Mouse (Mus musculus): ENCODE results near the gene Tmem238l. TPM values are rescaled to one million over a fixed set of nuclear protein-coding genes. Genes with fewer than 3 reads are reported as not detected.

The Tmem238l gene
- polyA plus RNA-seq, 1 experiment, result not detected

- TF ChIP-seq POLR2A (IDR thresholded peaks at IDR 0.05; ENCODE audit: control insufficient read depth, low read depth, low read length) (no peak), CTCF (IDR thresholded peaks at IDR 0.05; ENCODE audit: control insufficient read depth, insufficient read depth, insufficient replicate concordance, low read depth, low read length) (no peak)
- H3K27me3 ChIP-seq (ENCODE audit: control insufficient read depth, insufficient read depth, low read length), result no peaks in the 10 kb centered on the region
These were observed 25.1 kb downstream of the Tmem238l start for GRCm38 (mm10) chr11:66981336-66982115.

GRCm38 (mm10) chr11:66982794-66983193, 26.4 kb downstream of the Tmem238l start:
- TF ChIP-seq CTCF (IDR thresholded peaks at IDR 0.05; ENCODE audit: control insufficient read depth, insufficient read depth, insufficient replicate concordance, low read depth, low read length), result peak; percentile 37; the same call in 1 of the 2 replicates
- no peak for TF ChIP-seq POLR2A (IDR thresholded peaks at IDR 0.05; ENCODE audit: control insufficient read depth, low read depth, low read length)

More at GRCm38 (mm10) chr11:66981336-66982115, 25.1 kb downstream of the Tmem238l start:
- Histone ChIP-seq H3K36me3 (ENCODE audit: control insufficient read depth, insufficient read depth, low read length) (no peaks in the 10 kb centered on the region), H3K4me1 (ENCODE audit: control insufficient read depth, insufficient read depth, low read length) (no peaks in the 10 kb centered on the region), H3K27ac (ENCODE audit: control insufficient read depth, insufficient read depth, low read depth, low read length) (no peak overlapping the region), H3K4me3 (ENCODE audit: control insufficient read depth, low read depth, low read length) (no peak overlapping the region)

GRCm38 (mm10) chr11:66983422-66984164, 27.2 kb downstream of the Tmem238l start:
- no peak overlapping the region for H3K27ac ChIP-seq (ENCODE audit: control insufficient read depth, insufficient read depth, low read depth, low read length)
- H3K27me3 ChIP-seq (ENCODE audit: control insufficient read depth, insufficient read depth, low read length), result no peaks in the 10 kb centered on the region
- TF ChIP-seq CTCF (IDR thresholded peaks at IDR 0.05; ENCODE audit: control insufficient read depth, insufficient read depth, insufficient replicate concordance, low read depth, low read length), result no peak
- TF ChIP-seq POLR2A (IDR thresholded peaks at IDR 0.05; ENCODE audit: control insufficient read depth, low read depth, low read length), result no peak
- no peak overlapping the region for H3K4me3 ChIP-seq (ENCODE audit: control insufficient read depth, low read depth, low read length)
- no peaks in the 10 kb centered on the region for H3K4me1 ChIP-seq (ENCODE audit: control insufficient read depth, insufficient read depth, low read length)
- no peaks in the 10 kb centered on the region for H3K36me3 ChIP-seq (ENCODE audit: control insufficient read depth, insufficient read depth, low read length)

More at GRCm38 (mm10) chr11:66982794-66983193, 26.4 kb downstream of the Tmem238l start:
- no peaks in the 10 kb centered on the region for H3K36me3 ChIP-seq (ENCODE audit: control insufficient read depth, insufficient read depth, low read length)
- no peak overlapping the region for H3K4me3 ChIP-seq (ENCODE audit: control insufficient read depth, low read depth, low read length)
- no peaks in the 10 kb centered on the region for H3K4me1 ChIP-seq (ENCODE audit: control insufficient read depth, insufficient read depth, low read length)
- no peaks in the 10 kb centered on the region for H3K27me3 ChIP-seq (ENCODE audit: control insufficient read depth, insufficient read depth, low read length)
- no peak overlapping the region for H3K27ac ChIP-seq (ENCODE audit: control insufficient read depth, insufficient read depth, low read depth, low read length)

- TF ChIP-seq POLR2A (IDR thresholded peaks at IDR 0.05; ENCODE audit: control insufficient read depth, low read depth, low read length) (no peak), CTCF (IDR thresholded peaks at IDR 0.05; ENCODE audit: control insufficient read depth, insufficient read depth, insufficient replicate concordance, low read depth, low read length) (peak; percentile 59; the same call in 1 of the 2 replicates)
- no peak overlapping the region for H3K4me3 ChIP-seq (ENCODE audit: control insufficient read depth, low read depth, low read length)
- no peak overlapping the region for H3K27ac ChIP-seq (ENCODE audit: control insufficient read depth, insufficient read depth, low read depth, low read length)
- no peaks in the 10 kb centered on the region for H3K4me1 ChIP-seq (ENCODE audit: control insufficient read depth, insufficient read depth, low read length)
- H3K27me3 ChIP-seq (ENCODE audit: control insufficient read depth, insufficient read depth, low read length), result no peaks in the 10 kb centered on the region
- no peaks in the 10 kb centered on the region for H3K36me3 ChIP-seq (ENCODE audit: control insufficient read depth, insufficient read depth, low read length)
These were observed 28.0 kb downstream of the Tmem238l start for GRCm38 (mm10) chr11:66984165-66985135.

- TF ChIP-seq POLR2A (IDR thresholded peaks at IDR 0.05; ENCODE audit: control insufficient read depth, low read depth, low read length) (no peak), CTCF (IDR thresholded peaks at IDR 0.05; ENCODE audit: control insufficient read depth, insufficient read depth, insufficient replicate concordance, low read depth, low read length) (no peak)
- Histone ChIP-seq H3K27me3 (ENCODE audit: control insufficient read depth, insufficient read depth, low read length) (no peaks in the 10 kb centered on the region), H3K27ac (ENCODE audit: control insufficient read depth, insufficient read depth, low read depth, low read length) (no peak overlapping the region), H3K4me1 (ENCODE audit: control insufficient read depth, insufficient read depth, low read length) (no peaks in the 10 kb centered on the region), H3K36me3 (ENCODE audit: control insufficient read depth, insufficient read depth, low read length) (no peaks in the 10 kb centered on the region), H3K4me3 (ENCODE audit: control insufficient read depth, low read depth, low read length) (no peak overlapping the region)
These were observed 28.8 kb downstream of the Tmem238l start for GRCm38 (mm10) chr11:66985136-66985702.

- TF ChIP-seq POLR2A (IDR thresholded peaks at IDR 0.05; ENCODE audit: control insufficient read depth, low read depth, low read length), result no peak
- TF ChIP-seq CTCF (IDR thresholded peaks at IDR 0.05; ENCODE audit: control insufficient read depth, insufficient read depth, insufficient replicate concordance, low read depth, low read length), result no peak
- H3K27me3 ChIP-seq (ENCODE audit: control insufficient read depth, insufficient read depth, low read length), result no peaks in the 10 kb centered on the region
- no peaks in the 10 kb centered on the region for H3K4me1 ChIP-seq (ENCODE audit: control insufficient read depth, insufficient read depth, low read length)
- no peak overlapping the region for H3K27ac ChIP-seq (ENCODE audit: control insufficient read depth, insufficient read depth, low read depth, low read length)
- H3K4me3 ChIP-seq (ENCODE audit: control insufficient read depth, low read depth, low read length), result no peak overlapping the region
- H3K36me3 ChIP-seq (ENCODE audit: control insufficient read depth, insufficient read depth, low read length), result no peaks in the 10 kb centered on the region
These were observed 35.7 kb downstream of the Tmem238l start for GRCm38 (mm10) chr11:66992150-66992549.
